Comparison of ENCODE assay signal across 8 mouse cellular contexts in the genomic region with DNA sequence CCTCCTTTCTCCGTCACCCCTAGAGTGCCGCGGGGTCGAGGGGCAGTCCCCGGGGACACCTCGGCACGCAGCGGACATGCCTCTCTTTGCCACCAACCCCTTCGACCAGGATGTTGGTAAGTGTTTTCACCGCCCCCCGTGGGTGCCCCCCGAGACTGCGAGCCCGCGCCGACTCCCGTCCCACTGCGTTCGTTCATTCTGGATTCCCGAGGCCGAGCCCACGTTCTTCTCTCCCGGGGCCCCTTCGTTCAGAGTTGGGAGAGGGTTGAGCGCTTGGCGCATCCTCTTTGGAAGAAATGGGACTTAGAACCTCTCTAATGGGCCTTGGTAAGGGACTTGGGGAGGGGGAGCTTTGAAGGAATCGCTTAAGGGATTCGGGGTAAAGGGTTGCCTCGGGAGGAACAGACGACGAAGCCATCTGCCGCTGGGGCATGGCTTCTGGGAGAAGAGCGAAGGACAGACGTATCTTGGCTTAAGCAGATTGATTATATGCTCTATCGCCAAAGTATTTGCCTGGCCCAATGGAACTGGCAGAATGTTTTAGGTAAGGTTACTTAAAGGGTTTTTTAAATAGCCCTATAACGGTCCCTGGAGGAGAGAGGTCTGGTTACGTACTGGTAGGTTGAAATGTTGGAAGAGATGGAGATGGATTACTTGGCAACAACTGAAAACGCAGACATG. TPM values are rescaled to one million over a fixed set of nuclear protein-coding genes. Genes with fewer than 3 reads are reported as not detected.
DNase-seq lines count a peak whose midpoint lies in the region; ATAC-seq lines count a peak whose summit lies in the region.

No protein-coding gene starts in this region.

- peak overlapping the region; percentile 99 for H3K27ac ChIP-seq in hindbrain, embryonic 15.5 days (replicated peaks)

- no peak; the same call in 1 of the 2 replicates for ATAC-seq in hindbrain, embryonic 15.5 days (ENCODE audit: low FRiP score, low read depth)

- WGBS in hindbrain, embryonic 15.5 days: under 1% methylated on average over 38 of the region's 38 CpGs

- peak overlapping the region; percentile 70 for H3K4me3 ChIP-seq in hindbrain, embryonic 15.5 days

- H3K36me3 ChIP-seq in hindbrain, embryonic 15.5 days: no peaks in the 10 kb centered on the region

- no peaks in the 10 kb centered on the region for H3K9me3 ChIP-seq in hindbrain, embryonic 15.5 days

- H3K4me1 ChIP-seq in hindbrain, embryonic 15.5 days (replicated peaks): peaks cover 22% of the 10 kb centered on the region

- no peaks in the 10 kb centered on the region for H3K27me3 ChIP-seq in hindbrain, embryonic 15.5 days

- peak overlapping the region; percentile 96 for H3K9ac ChIP-seq in hindbrain, embryonic 15.5 days

- H3K4me2 ChIP-seq in hindbrain, embryonic 15.5 days: peak overlapping the region; percentile 57

- DNase-seq in layer of hippocampus, adult 9-11 months: peak; percentile 35
- no peak for DNase-seq in layer of hippocampus, postnatal 25 days (ENCODE audit: extremely low spot score in 1 of 2, low spot score in 1 of 2)
- DNase-seq in c-Kit-negative CD71-positive TER-119-positive erythroid progenitor cells, embryonic 14.5 days (ENCODE audit: low read depth, low spot score): peak; percentile 36
- peak; percentile 41 for DNase-seq in mesoderm, embryonic 11.5 days (ENCODE audit: low read depth, low spot score)
- no peak for DNase-seq in urinary bladder, adult 18-20 months (ENCODE audit: low spot score in 2 of 2)
- no peak for DNase-seq in cerebellum, postnatal 4 days (ENCODE audit: low spot score in 2 of 2)
- DNase-seq in urinary bladder, postnatal 25 days (ENCODE audit: low spot score): no peak

RNA-seq across cellular contexts. Expression of gene Stam, which starts 0.5 kb away (rescaled TPM):
- total RNA-seq in layer of hippocampus, postnatal 25 days (2021): 100 to 1,000 TPM in 1 of 2 experiments, 10 to 100 TPM in 1; 85.4 to 100 TPM
- polyA plus RNA-seq in hindbrain, embryonic 15.5 days (2015; fragmentation: Nextera tagmentation; extraction: Ambion mirVana): 125 and 129 TPM in 2 replicates

RNA-seq across cellular contexts. Expression of gene Hacd1, which starts 18.4 kb away (rescaled TPM):
- 10 to 100 TPM; 18.1 to 21.8 TPM for total RNA-seq in layer of hippocampus, postnatal 25 days (2021)
- 79.0 and 86.4 TPM in 2 replicates for polyA plus RNA-seq in hindbrain, embryonic 15.5 days (2015; fragmentation: Nextera tagmentation; extraction: Ambion mirVana)

Comparison
In these comparisons a context has a peak if more than half of its experiments do, and no peak if none do; other contexts are left out.
1. DNase-seq: peak in layer of hippocampus, adult 9-11 months (single experiment), c-Kit-negative CD71-positive TER-119-positive erythroid progenitor cells, embryonic 14.5 days (single experiment) and mesoderm, embryonic 11.5 days (single experiment); none in layer of hippocampus, postnatal 25 days (0 of 2), urinary bladder, adult 18-20 months (0 of 2), cerebellum, postnatal 4 days (0 of 2) and urinary bladder, postnatal 25 days (single experiment).